Mouse (Mus musculus) urinary bladder, postnatal 25 days (tissue): ENCODE data around the gene Rab4a.
A peak's percentile ranks its signal among the peaks of the same experiment; 100 is the strongest.
"Not testable (repeated sequence)": the region's sequence is repeated elsewhere in the genome, so short reads cannot be mapped to it uniquely, and the experiment has no call there.

Experiments used
- DNase-seq: peaks from one replicate; pipeline ENCODE4 v3.0.0; 2022; ENCODE audit warnings: low spot score

Gene Rab4a

GRCm38 (mm10) chr8:123788416-123789170 is 17.2 kb upstream of the Rab4a start:
- DNase-seq: no peak

GRCm38 (mm10) chr8:123789461-123789860 is 16.3 kb upstream of the Rab4a start:
- no peak for DNase-seq

GRCm38 (mm10) chr8:123789970-123790369 is 15.8 kb upstream of the Rab4a start:
- peak; percentile 90 for DNase-seq

- no peak for DNase-seq
Observed at GRCm38 (mm10) chr8:123791101-123791844, 14.5 kb upstream of the Rab4a start.

GRCm38 (mm10) chr8:123791845-123792225 is 13.9 kb upstream of the Rab4a start:
- no peak for DNase-seq

- no peak for DNase-seq
Observed at GRCm38 (mm10) chr8:123793900-123794299, 11.9 kb upstream of the Rab4a start.

- DNase-seq: no peak
Observed at GRCm38 (mm10) chr8:123794766-123795165, 11.0 kb upstream of the Rab4a start.

GRCm38 (mm10) chr8:123796758-123797157 is 9.0 kb upstream of the Rab4a start:
- no peak for DNase-seq

- no peak for DNase-seq
Observed at GRCm38 (mm10) chr8:123797928-123798327, 7.9 kb upstream of the Rab4a start.

GRCm38 (mm10) chr8:123799434-123799833 is 6.4 kb upstream of the Rab4a start:
- no peak for DNase-seq

- no peak for DNase-seq
Observed at GRCm38 (mm10) chr8:123799885-123800284, 5.9 kb upstream of the Rab4a start.

GRCm38 (mm10) chr8:123800867-123801266 is 4.9 kb upstream of the Rab4a start:
- DNase-seq: no peak

GRCm38 (mm10) chr8:123801538-123801937 is 4.2 kb upstream of the Rab4a start:
- DNase-seq: no peak

- no peak for DNase-seq
Observed at GRCm38 (mm10) chr8:123803639-123804038, 2.1 kb upstream of the Rab4a start.

GRCm38 (mm10) chr8:123804586-123804985 is 1.2 kb upstream of the Rab4a start:
- no peak for DNase-seq

GRCm38 (mm10) chr8:123805209-123805717 is 522 bp upstream of the Rab4a start:
- no peak for DNase-seq

- DNase-seq: no peak
Observed at GRCm38 (mm10) chr8:123806374-123806935, 670 bp downstream of the Rab4a start.

GRCm38 (mm10) chr8:123807024-123807431 is 1.2 kb downstream of the Rab4a start:
- no peak for DNase-seq

- no peak for DNase-seq
Observed at GRCm38 (mm10) chr8:123807852-123808573, 2.2 kb downstream of the Rab4a start.

- DNase-seq: no peak
Observed at GRCm38 (mm10) chr8:123808671-123809070, 2.9 kb downstream of the Rab4a start.

GRCm38 (mm10) chr8:123809342-123809741 is 3.6 kb downstream of the Rab4a start:
- not testable (repeated sequence) for DNase-seq

GRCm38 (mm10) chr8:123812227-123812626 is 6.4 kb downstream of the Rab4a start:
- DNase-seq: no peak
